Mouse (Mus musculus) neural tube, embryonic 15.5 days (tissue): ENCODE data around the gene A930004D18Rik. TPM values are rescaled to one million over a fixed set of nuclear protein-coding genes. Genes with fewer than 3 reads are reported as not detected.

Source experiments
- ATAC-seq: fragments of 200-750 bp; cut with Nextera tagmentation; 2 replicates; pipeline ENCODE4 v1.8.0; 2017; ENCODE audit warnings: mild to moderate bottlenecking, moderate TSS enrichment, moderate library complexity; ENCODE audit not compliant: low FRiP score
- H3K27ac ChIP-seq: fragments of 300-500 bp; sonication (generic); replicated peaks from 2 replicates; pipeline ENCODE4 v1.5.1; 2015; ENCODE audit warnings: mild to moderate bottlenecking, inconsistent platforms
- H3K27me3 ChIP-seq: fragments of 300-500 bp; sonication (generic); replicated peaks from 2 replicates; pipeline ENCODE4 v1.6.1; 2015; ENCODE audit warnings: inconsistent platforms
- H3K36me3 ChIP-seq: fragments of 300-500 bp; sonication (generic); 2 replicates; pipeline ENCODE4 v1.6.1; 2015; ENCODE audit warnings: inconsistent platforms
- H3K4me1 ChIP-seq: fragments of 300-500 bp; sonication (generic); 2 replicates; pipeline ENCODE4 v1.6.1; 2015; ENCODE audit warnings: inconsistent platforms
- H3K4me2 ChIP-seq: fragments of 300-500 bp; sonication (generic); 2 replicates; pipeline ENCODE4 v1.6.1; 2015; ENCODE audit warnings: inconsistent platforms, mild to moderate bottlenecking, moderate library complexity
- H3K4me3 ChIP-seq: fragments of 300-500 bp; sonication (generic); replicated peaks from 2 replicates; pipeline ENCODE4 v1.5.1; 2015; ENCODE audit warnings: mild to moderate bottlenecking, inconsistent platforms
- H3K9ac ChIP-seq: fragments of 300-500 bp; sonication (generic); replicated peaks from 2 replicates; pipeline ENCODE4 v1.6.1; 2015; ENCODE audit warnings: mild to moderate bottlenecking, inconsistent platforms
- H3K9me3 ChIP-seq: fragments of 300-500 bp; sonication (generic); replicated peaks from 2 replicates; pipeline ENCODE4 v1.6.1; 2016; ENCODE audit warnings: inconsistent platforms
- WGBS: fragments of 180-500 bp; shearing (Covaris S2); methylation state at CpG from one replicate; pipeline ENCODE4 v1.1.7; 2015; ENCODE audit warnings: mixed read lengths; 5-methylcytosine and 5-hydroxymethylcytosine counted together
- polyA plus RNA-seq: library from polyadenylated mRNA; unstranded; fragments of >200 nt; fragmentation: Nextera tagmentation; extraction: Ambion mirVana; gene quantifications from 2 replicates; pipeline ENCODE4 v1.2.1, GENCODE M21; 2015

A930004D18Rik gene
- polyA plus RNA-seq = 8.6 and 13.1 TPM in 2 replicates

DNA sequence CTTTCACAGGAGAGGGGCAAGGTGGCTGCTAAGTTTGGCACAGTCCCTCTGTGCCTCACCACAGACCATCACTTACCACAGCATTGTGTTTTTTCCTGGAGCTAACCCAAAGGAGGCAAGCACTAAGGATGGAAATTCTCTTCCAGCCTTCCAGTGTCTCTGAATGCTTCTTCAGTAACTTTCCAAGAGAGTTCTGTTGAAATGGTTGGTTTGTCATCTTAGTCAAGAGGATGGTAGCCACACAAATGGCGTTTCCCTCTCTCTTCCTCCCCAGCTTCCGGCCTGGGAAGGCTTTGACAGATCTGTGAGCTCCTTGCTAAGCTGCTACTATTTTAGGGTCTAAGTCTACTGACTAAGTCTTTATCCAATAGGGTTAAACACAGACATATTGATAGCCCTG is at the start of gene A930004D18Rik:
A930004D18Rik (minus strand) TSS at position 247 of the 400 bp plus-strand sequence.
- H3K4me3 ChIP-seq = no peak within 1 kb of the TSS
- H3K36me3 ChIP-seq = no peaks in the 10 kb centered on the region
- no peak within 1 kb of the TSS for H3K4me2 ChIP-seq

DNA sequence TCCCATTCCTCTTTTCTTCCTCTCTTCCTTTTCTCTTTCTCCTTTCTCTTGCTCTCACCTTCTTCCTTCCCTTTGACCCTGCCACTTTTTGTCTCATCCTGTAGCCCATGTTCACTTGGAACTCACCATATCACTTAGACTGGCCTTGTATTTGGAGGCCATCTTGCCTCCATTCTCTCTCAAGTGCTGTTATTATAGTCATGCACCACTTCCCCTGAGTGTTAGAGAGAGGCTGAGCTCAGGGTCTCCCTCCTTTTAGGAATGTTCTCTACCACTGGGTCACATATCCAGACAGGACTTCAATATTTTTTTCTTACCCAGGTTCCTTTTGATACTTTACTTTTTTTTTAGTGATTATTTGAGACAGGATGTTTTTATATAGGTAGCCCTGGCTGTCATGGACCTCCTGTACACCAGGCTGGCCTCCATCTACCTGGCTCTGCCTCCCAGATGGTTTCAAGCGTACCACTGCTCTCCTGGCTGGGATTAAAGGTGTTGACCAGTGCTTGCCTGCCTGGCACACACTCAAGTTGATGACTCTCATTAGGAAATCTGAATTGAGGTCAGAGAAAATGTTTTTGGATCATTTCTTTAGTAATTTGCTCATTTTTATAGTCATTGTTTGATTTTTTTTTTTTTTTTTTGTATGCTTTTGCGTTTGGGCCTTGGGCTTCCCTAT is 42.8 kb upstream of the A930004D18Rik start:
- H3K4me1 ChIP-seq = no peaks in the 10 kb centered on the region
- WGBS = 78% methylated on average over 2 of the region's 2 CpGs
- no peak overlapping the region for H3K4me3 ChIP-seq
- H3K9me3 ChIP-seq = no peaks in the 10 kb centered on the region
- H3K9ac ChIP-seq = no peak overlapping the region
- H3K27me3 ChIP-seq = no peaks in the 10 kb centered on the region
- no peak overlapping the region for H3K4me2 ChIP-seq
- H3K36me3 ChIP-seq = peaks cover 32% of the 10 kb centered on the region
- no peak for ATAC-seq
- no peak overlapping the region for H3K27ac ChIP-seq

More for the DNA sequence above, at the start of gene A930004D18Rik:
- WGBS = 90% methylated on average over 2 of the region's 2 CpGs
- peaks cover 48% of the 10 kb centered on the region for H3K4me1 ChIP-seq
- no peaks in the 10 kb centered on the region for H3K27me3 ChIP-seq
- H3K27ac ChIP-seq = no peak within 1 kb of the TSS
- H3K9me3 ChIP-seq = no peaks in the 10 kb centered on the region
- ATAC-seq = no peak
- H3K9ac ChIP-seq = no peak within 1 kb of the TSS

DNA sequence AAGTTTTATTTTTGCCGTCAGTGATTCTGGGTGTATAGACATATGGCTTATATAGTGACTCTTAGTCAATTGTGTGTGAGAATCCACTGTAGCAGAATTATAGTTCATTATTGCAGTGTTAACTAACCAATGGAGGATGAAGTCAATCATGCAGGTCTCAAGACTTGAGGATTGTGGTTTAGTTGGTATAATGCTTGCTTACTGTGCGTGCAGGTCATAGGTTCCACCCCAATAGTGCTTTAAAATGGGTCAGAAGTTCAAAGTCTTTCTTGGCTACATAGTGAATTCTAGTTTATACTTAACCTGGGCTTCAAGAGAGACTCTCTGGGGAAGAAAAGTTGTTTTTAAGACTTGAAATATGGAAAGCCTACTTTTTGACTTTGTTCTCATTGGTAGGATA is 34.4 kb upstream of the A930004D18Rik start:
- Histone ChIP-seq H3K27ac (no peak overlapping the region), H3K4me2 (no peak overlapping the region), H3K4me1 (no peaks in the 10 kb centered on the region), H3K9ac (no peak overlapping the region), H3K27me3 (no peaks in the 10 kb centered on the region), H3K4me3 (no peak overlapping the region), H3K36me3 (peaks cover 10% of the 10 kb centered on the region; the same call in 1 of the 2 replicates), H3K9me3 (no peaks in the 10 kb centered on the region)
- 96% methylated on average over 2 of the region's 2 CpGs for WGBS
- no peak for ATAC-seq

DNA sequence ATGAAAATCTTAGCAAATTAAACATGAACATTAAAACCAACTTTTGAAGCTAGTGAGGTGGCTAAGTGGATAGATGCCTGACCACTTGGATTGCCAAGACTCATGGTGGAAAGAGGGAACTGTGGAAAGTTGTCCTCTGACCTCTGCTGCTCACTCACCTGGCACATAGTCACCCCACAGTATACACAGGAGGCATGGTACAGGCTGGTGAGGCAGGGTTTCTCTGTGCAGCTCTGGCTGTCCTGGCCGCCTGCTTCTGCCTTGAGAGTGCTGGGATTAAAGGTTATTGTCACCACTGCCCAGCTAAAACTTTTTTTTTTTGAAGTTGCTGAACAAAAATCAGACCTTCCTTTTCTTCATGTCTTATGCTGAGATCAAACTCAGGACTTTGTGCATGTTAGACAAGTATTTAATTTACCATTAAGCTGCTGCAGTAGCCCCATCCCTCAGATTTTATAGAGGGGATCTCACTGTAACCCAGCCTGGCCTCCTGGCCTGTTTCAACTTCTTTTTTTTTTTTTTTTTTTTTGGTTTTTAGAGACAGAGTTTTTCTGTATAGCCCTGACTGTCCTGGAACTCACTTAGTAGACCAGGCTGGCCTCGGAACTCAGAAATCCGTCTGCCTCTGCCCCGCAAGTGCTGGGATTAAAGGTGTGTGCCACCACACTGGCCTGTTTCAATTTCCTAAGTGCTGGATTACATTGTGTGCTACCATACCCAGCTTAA is 30.7 kb upstream of the A930004D18Rik start:
- peaks cover 13% of the 10 kb centered on the region for H3K4me1 ChIP-seq
- 89% methylated on average over 4 of the region's 4 CpGs for WGBS
- no peak overlapping the region for H3K27ac ChIP-seq
- H3K4me3 ChIP-seq = no peak overlapping the region
- no peak overlapping the region for H3K4me2 ChIP-seq
- no peak overlapping the region for H3K9ac ChIP-seq
- ATAC-seq = no peak
- no peaks in the 10 kb centered on the region for H3K9me3 ChIP-seq
- H3K27me3 ChIP-seq = no peaks in the 10 kb centered on the region
- peaks cover 6% of the 10 kb centered on the region; the same call in 1 of the 2 replicates for H3K36me3 ChIP-seq

DNA sequence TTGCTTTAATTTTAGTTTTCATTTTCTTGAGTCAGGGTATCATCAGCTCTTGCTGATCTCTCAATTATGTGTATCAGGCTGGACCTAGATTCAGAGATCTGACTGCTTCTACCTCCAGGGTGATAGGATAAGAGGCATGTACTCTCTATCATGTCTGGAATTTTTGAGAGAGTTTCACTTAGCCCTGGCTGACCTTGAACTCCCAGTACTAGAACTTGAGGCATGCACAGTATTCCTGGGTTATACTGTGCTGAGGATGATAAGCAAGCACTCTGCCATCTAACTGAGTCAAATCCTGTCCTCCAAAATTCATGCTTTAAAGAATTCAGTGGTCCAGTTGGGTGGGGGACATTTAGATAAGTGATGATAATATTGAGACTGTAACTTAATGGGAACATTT is 28.9 kb upstream of the A930004D18Rik start:
- no peak overlapping the region for H3K27ac ChIP-seq
- H3K4me3 ChIP-seq = no peak overlapping the region
- peaks cover 6% of the 10 kb centered on the region; the same call in 1 of the 2 replicates for H3K36me3 ChIP-seq
- no peak for ATAC-seq
- no peaks in the 10 kb centered on the region for H3K9me3 ChIP-seq
- peaks cover 13% of the 10 kb centered on the region for H3K4me1 ChIP-seq
- H3K27me3 ChIP-seq = no peaks in the 10 kb centered on the region
- no peak overlapping the region; the same call in 1 of the 2 replicates for H3K4me2 ChIP-seq
- H3K9ac ChIP-seq = no peak overlapping the region

DNA sequence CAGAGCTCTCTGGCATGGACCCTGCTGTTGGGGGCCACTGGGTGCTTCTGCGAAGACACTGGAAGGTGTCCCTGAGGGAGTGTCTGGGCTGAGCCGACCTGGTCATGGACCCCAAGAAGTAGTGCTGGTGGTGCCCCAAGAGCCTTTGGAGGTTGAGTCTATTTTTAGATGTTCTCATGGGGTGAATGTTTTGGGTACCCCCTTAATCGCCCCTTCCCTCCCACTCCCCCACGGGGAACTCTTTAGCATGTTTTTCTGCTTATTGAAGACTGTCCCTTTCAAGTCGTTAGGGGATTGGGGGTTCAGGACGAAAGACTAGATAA is 28.1 kb upstream of the A930004D18Rik start:
- Histone ChIP-seq H3K4me1 (peaks cover 13% of the 10 kb centered on the region), H3K9ac (peak overlapping the region; percentile 78), H3K4me2 (peak overlapping the region; percentile 68), H3K27ac (peak overlapping the region; percentile 98), H3K9me3 (no peaks in the 10 kb centered on the region), H3K36me3 (peaks cover 6% of the 10 kb centered on the region; the same call in 1 of the 2 replicates), H3K27me3 (no peaks in the 10 kb centered on the region), H3K4me3 (peak overlapping the region; percentile 66)
- ATAC-seq = peak; percentile 19; the same call in 1 of the 2 replicates
- 4% methylated on average over 6 of the region's 6 CpGs for WGBS

DNA sequence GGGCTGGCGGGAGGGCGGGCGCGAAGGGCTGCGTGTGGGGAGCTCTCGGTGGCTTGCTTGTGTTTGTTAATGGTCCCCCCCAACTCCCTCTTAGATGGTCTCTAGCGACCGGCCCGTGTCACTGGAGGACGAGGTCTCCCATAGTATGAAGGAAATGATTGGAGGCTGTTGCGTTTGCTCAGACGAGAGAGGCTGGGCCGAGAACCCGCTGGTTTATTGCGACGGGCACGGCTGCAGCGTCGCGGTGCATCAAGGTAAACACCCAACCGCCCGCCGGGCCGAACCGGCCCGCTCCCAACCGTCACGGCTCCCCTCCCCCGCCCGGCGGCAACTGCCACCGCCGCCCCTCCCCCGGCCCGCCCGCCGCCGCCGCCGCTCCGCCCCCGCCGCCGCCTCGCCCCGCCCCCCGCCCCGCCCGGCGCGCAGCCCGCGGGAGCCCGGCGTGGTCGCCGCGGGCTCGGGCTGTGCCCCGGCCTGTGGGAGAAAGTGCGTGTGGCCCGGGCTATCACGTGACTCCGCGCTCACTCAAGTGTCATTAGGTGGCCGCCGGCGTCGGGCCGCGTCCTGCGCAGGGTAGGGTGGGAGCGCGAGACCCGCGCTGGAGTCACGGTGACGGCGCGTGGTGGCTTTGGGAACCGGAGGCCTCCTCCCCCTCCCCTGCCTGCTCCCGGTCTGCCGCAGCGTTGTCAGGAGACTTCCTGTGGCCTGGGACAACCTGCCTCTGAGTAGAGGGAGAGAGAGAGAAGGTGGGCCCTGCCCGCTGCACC is 27.6 kb upstream of the A930004D18Rik start:
- under 1% methylated on average over 56 of the region's 85 CpGs for WGBS
- peak overlapping the region; percentile 78 for H3K9ac ChIP-seq
- H3K4me1 ChIP-seq = peaks cover 13% of the 10 kb centered on the region
- no peaks in the 10 kb centered on the region for H3K27me3 ChIP-seq
- no peaks in the 10 kb centered on the region for H3K9me3 ChIP-seq
- H3K4me3 ChIP-seq = peak overlapping the region; percentile 66
- H3K36me3 ChIP-seq = peaks cover 6% of the 10 kb centered on the region; the same call in 1 of the 2 replicates
- H3K4me2 ChIP-seq = peak overlapping the region; percentile 68
- H3K27ac ChIP-seq = peak overlapping the region; percentile 98
- ATAC-seq = peak; percentile 57

DNA sequence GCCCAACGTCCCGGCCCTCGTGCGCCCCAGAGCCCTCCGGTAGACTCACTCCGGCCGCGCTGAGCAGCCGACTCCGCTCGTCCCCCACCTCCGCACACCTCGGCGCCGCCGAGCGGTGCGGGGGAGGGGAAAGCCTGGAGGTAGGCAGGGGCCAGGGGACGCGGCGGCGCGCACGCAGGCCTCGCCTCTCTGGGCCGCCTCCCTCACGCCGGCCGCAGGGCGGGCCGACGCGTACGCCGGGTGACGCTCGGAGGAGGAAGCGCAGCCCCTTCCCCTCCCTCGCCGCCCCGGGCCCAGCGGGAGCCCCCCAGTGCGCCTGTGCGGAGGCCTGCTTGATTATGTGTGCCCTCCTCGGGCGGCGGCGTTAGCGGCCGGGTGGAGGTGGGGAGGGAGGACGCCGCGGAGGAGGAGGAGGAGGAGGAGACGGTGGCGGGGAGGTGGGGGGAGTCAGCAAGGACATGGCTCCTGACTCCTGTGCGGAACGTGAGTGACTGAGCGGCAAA is 26.9 kb upstream of the A930004D18Rik start:
- Histone ChIP-seq H3K9me3 (no peaks in the 10 kb centered on the region), H3K27ac (peak overlapping the region; percentile 98), H3K36me3 (peaks cover 6% of the 10 kb centered on the region; the same call in 1 of the 2 replicates), H3K9ac (peak overlapping the region; percentile 78), H3K27me3 (no peaks in the 10 kb centered on the region), H3K4me3 (peak overlapping the region; percentile 66), H3K4me2 (peak overlapping the region; percentile 68), H3K4me1 (peaks cover 13% of the 10 kb centered on the region)
- peak; percentile 96 for ATAC-seq
- WGBS = under 1% methylated on average over 51 of the region's 58 CpGs

DNA sequence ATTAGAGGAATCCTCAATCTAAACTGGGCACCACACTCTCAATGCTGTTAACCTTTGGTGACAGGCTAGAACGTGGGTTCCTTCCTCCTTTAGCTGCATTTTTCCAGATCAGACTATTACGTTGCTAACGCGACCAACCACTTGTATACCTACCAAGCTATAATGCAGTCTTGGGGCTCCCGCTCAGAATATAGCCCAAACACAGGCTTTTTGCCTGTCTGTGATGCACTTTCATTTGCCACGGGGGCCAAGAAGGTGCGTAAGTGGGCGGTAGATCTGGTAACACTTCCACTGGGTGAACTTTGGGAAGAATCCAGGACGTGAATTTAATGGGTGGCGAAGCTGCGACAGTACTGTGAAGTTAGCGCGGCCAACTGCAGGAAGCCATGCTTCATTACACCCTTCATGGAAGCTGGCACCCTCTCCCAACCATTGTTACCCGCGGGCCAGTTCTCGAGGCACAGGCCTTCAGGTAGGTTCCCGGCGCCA is 26.3 kb upstream of the A930004D18Rik start:
- H3K4me3 ChIP-seq = peak overlapping the region; percentile 66
- 1% methylated on average over 18 of the region's 18 CpGs for WGBS

DNA sequence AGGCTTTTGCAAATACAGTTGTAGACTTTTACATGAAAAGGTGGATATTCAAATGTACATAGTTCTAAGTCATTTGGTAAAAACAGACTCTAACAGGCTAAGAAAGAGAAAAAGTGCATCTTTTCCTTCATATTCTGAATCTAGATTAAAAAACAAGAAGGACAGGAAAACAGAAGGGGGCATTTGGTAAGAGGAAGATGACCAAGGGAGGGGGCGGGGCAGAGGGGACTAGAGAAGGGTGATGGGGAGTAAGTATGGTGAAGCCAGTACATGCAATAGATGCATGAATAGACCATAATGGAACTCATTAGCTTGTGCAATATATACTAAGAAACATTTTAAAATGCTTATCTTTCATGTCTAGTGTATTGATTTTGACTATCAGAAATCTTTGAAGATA is 22.9 kb upstream of the A930004D18Rik start:
- H3K27me3 ChIP-seq = no peaks in the 10 kb centered on the region
- H3K27ac ChIP-seq = no peak overlapping the region
- no peak for ATAC-seq
- H3K9me3 ChIP-seq = no peaks in the 10 kb centered on the region
- H3K36me3 ChIP-seq = no peaks in the 10 kb centered on the region
- H3K4me3 ChIP-seq = no peak overlapping the region
- H3K4me2 ChIP-seq = no peak overlapping the region
- H3K4me1 ChIP-seq = peaks cover 16% of the 10 kb centered on the region
- WGBS = 76% methylated on average over 1 of the region's 1 CpGs
- H3K9ac ChIP-seq = no peak overlapping the region

More for the DNA sequence above, 26.3 kb upstream of the A930004D18Rik start:
- peaks cover 6% of the 10 kb centered on the region; the same call in 1 of the 2 replicates for H3K36me3 ChIP-seq
- peak overlapping the region; percentile 78 for H3K9ac ChIP-seq
- ATAC-seq = peak; percentile 66
- peak overlapping the region; percentile 98 for H3K27ac ChIP-seq
- H3K4me1 ChIP-seq = peaks cover 16% of the 10 kb centered on the region
- no peaks in the 10 kb centered on the region for H3K9me3 ChIP-seq
- H3K27me3 ChIP-seq = no peaks in the 10 kb centered on the region
- peak overlapping the region; percentile 68 for H3K4me2 ChIP-seq

DNA sequence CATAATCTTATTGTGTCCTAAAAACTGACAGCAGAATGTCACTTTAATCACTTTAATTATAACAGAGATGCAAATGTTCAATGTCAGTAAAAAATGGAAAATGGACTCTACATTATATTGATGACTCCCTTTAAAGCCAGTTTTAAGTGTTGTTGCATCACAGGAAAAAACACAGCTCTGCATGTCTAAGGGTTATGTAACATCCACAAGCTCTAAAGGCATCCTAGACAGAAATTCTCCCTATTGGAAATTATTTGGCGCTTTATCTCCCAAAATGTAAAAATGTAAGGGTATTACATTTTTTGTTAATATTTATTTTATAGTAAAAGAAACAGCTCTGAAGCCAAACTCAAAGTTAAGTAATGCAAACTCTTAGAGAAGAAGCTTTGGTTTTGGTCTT is 22.4 kb upstream of the A930004D18Rik start:
- Histone ChIP-seq H3K4me3 (no peak overlapping the region), H3K9ac (no peak overlapping the region), H3K4me2 (no peak overlapping the region), H3K9me3 (no peaks in the 10 kb centered on the region), H3K36me3 (no peaks in the 10 kb centered on the region), H3K4me1 (peaks cover 21% of the 10 kb centered on the region), H3K27ac (no peak overlapping the region), H3K27me3 (no peaks in the 10 kb centered on the region)
- no peak for ATAC-seq
- 85% methylated on average over 1 of the region's 1 CpGs for WGBS
